Mouse (Mus musculus) megakaryocyte, embryonic 14.5 days (primary cell): ENCODE results near the gene Phf12.

Source experiments
- FLI1 ChIP-seq: IDR thresholded peaks from 2 replicates; pipeline ENCODE4 v1.6.1; 2012; ENCODE audit warnings: low read length, inconsistent platforms, mixed read lengths
- GATA1 ChIP-seq: IDR thresholded peaks from 3 replicates; pipeline ENCODE4 v1.6.1; 2012; ENCODE audit warnings: mixed read lengths, low read length, inconsistent platforms, borderline replicate concordance

GRCm38 (mm10) chr11:78006446-78006845, 23.9 kb downstream of the Phf12 start:
- TF ChIP-seq GATA1 (no peak), FLI1 (no peak)
